Mouse (Mus musculus) activated CD4-positive, CD25-positive, alpha-beta regulatory T cell, adult 4 months (primary cell): ENCODE measurements around the gene B2m. TPM values are rescaled to one million over a fixed set of nuclear protein-coding genes. Genes with fewer than 3 reads are reported as not detected.

Experiments
- ATAC-seq: one replicate; pipeline ENCODE4 v1.8.0; 2017
- polyA plus RNA-seq, 2 experiments: library from polyadenylated mRNA; unstranded; fragments of 100-300 nt; shearing (Covaris generic); gene quantifications; one replicate each; pipeline ENCODE4 v1.2.1; 2017

Gene B2m
- polyA plus RNA-seq, 2 experiments from 2014 or later, result 8,975 to 9,816 TPM

- no peak for ATAC-seq
These were observed 54.0 kb downstream of the B2m start for GRCm38 (mm10) chr2:122201501-122201900.

Other genes with a start within 250 kb of the B2m start
- gene Ctdspl2, start 191.7 kb upstream of the B2m start, polyA plus RNA-seq, result 10 to 100 TPM; 53.9 to 74.9 TPM
- not detected for gene Mageb3, start 191.6 kb upstream of the B2m start, polyA plus RNA-seq
- 1 to 10 TPM; 3.5 to 4.0 TPM for gene Eif3j1, start 119.1 kb upstream of the B2m start, polyA plus RNA-seq
- 1 to 10 TPM; 5.5 to 5.8 TPM for gene Spg11, start 29.3 kb upstream of the B2m start, polyA plus RNA-seq
- gene Trim69, start 13.0 kb downstream of the B2m start, polyA plus RNA-seq, result under 1 TPM in 1 of 2 experiments, not detected in 1; 0.25 TPM
- gene Patl2, start 38.5 kb downstream of the B2m start, polyA plus RNA-seq, result under 1 TPM; 0.38 to 0.90 TPM
- not detected for gene Terb2, start 38.6 kb downstream of the B2m start, polyA plus RNA-seq
- gene Sord, start 87.1 kb downstream of the B2m start, polyA plus RNA-seq, result 1 to 10 TPM; 5.5 to 5.7 TPM
- not detected for gene Duox2, start 150.8 kb downstream of the B2m start, polyA plus RNA-seq
- not detected for gene Duoxa2, start 151.2 kb downstream of the B2m start, polyA plus RNA-seq
- under 1 TPM in 1 of 2 experiments, not detected in 1; 0.25 TPM for gene Duoxa1, start 166.0 kb downstream of the B2m start, polyA plus RNA-seq
- not detected for gene Duox1, start 168.0 kb downstream of the B2m start, polyA plus RNA-seq
- under 1 TPM in 1 of 2 experiments, not detected in 1; 0.33 TPM for gene Shf, start 221.5 kb downstream of the B2m start, polyA plus RNA-seq